Mouse (Mus musculus) retina, embryonic 14.5 days (tissue): ENCODE measurements at regions not wholly inside any gene's neighbourhood (a gene's known extent, or its start where the extent isn't known, plus 50 kb on each side); places are given as distances from the start of the nearest gene placed in this dataset.

Experiments used
- DNase-seq: peaks from one replicate; pipeline ENCODE4 v3.0.0-alpha.2; 2015; ENCODE audit warnings: low spot score

- no peak for DNase-seq
Measured at GRCm38 (mm10) chr3:37971240-37971639, 246.9 kb upstream of the Gm5148 start.

- DNase-seq: no peak
Measured at GRCm38 (mm10) chr3:37968654-37969053, 244.4 kb upstream of the Gm5148 start.

- no peak for DNase-seq
Measured at GRCm38 (mm10) chr3:37965221-37965620, 240.9 kb upstream of the Gm5148 start.

- DNase-seq: no peak
Measured at GRCm38 (mm10) chr3:37964083-37964482, 239.8 kb upstream of the Gm5148 start.

GRCm38 (mm10) chr3:37962811-37963210 lies 238.5 kb upstream of the Gm5148 start:
- no peak for DNase-seq

- DNase-seq: no peak
Measured at GRCm38 (mm10) chr3:37962043-37962810, 237.9 kb upstream of the Gm5148 start.

GRCm38 (mm10) chr3:37958361-37958978 lies 234.2 kb upstream of the Gm5148 start:
- DNase-seq: no peak

- no peak for DNase-seq
Measured at GRCm38 (mm10) chr3:37956543-37956942, 232.3 kb upstream of the Gm5148 start.

GRCm38 (mm10) chr3:37952891-37953290 lies 228.6 kb upstream of the Gm5148 start:
- DNase-seq: peak; percentile 40

- DNase-seq: no peak
Measured at GRCm38 (mm10) chr3:37952251-37952650, 228.0 kb upstream of the Gm5148 start.

DNA sequence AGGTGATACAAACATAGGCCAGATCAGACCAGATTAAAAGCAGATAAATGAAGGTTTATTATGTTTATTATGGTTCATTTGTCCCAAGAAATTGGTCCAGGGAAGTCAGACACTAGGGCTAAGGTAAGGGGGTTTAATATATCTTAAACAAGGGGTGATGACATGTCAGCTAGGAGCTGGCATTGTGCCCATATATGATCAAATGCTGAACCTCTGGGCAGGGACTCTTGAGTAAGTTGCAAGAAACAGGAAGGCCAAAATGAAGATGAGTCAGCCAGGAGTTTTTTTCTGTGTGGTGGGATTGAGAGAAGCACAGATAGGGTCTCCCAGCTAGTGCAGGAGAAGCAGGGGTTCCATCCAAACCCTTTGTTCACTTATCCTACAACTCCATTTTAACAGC lies 219.4 kb upstream of the Gm5148 start:
- DNase-seq: no peak

DNA sequence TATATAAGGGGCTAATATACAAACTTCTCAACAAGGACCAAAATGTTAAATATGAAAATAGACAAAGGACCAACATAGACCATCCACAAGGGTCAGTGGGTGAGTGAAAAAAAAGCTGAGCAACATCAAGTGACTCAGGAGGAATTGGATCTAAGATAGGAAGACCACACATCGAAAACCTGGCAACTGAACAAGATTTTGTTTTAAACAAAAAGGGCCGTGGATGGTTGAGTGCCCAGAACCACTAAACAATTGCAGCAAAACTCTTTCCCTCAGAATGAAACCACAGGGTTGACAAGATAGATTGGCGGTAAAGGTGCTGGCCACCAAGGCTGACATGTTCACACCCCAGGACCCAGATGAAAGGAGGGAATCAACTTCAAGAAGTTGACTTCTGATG lies 215.7 kb upstream of the Gm5148 start:
- no peak for DNase-seq

DNA sequence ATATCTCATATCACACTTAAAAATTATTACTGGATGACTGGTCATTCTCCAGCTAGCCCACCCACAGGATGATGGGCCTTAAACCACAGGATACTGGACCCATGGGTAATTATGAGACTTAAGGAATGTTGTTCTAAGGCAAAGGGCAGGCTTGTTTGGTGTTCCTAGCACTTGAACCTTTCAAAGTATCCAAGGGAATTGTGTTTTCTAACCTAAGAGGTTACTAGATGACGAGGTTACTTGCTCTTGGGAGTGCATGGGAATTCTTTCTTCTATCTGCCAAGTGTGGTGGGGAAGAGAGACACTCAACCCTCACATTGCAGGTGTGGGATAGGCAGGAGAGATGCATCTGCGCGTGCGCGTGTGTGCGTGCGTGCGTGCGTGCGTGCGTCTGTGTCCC lies 214.6 kb upstream of the Gm5148 start:
- DNase-seq: no peak

DNA sequence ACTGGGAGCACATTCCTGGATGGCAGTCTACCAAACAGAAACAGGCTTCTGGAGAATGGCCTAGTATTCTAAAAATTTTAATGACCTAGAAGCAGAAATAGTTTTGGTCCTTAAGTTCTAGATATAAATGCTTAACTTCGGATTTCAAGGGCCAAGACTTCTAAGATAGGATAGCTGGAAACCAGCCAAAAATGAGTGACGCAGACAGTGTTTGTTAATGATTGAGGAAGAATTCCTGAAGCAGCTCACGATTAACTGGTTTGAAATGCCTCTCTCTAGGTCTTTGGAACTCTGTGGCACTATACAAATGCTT lies 213.9 kb upstream of the Gm5148 start:
- DNase-seq: no peak

GRCm38 (mm10) chr3:37937381-37938283 lies 213.3 kb upstream of the Gm5148 start:
- no peak for DNase-seq

GRCm38 (mm10) chr3:37936251-37936931 lies 212.1 kb upstream of the Gm5148 start:
- no peak for DNase-seq

DNA sequence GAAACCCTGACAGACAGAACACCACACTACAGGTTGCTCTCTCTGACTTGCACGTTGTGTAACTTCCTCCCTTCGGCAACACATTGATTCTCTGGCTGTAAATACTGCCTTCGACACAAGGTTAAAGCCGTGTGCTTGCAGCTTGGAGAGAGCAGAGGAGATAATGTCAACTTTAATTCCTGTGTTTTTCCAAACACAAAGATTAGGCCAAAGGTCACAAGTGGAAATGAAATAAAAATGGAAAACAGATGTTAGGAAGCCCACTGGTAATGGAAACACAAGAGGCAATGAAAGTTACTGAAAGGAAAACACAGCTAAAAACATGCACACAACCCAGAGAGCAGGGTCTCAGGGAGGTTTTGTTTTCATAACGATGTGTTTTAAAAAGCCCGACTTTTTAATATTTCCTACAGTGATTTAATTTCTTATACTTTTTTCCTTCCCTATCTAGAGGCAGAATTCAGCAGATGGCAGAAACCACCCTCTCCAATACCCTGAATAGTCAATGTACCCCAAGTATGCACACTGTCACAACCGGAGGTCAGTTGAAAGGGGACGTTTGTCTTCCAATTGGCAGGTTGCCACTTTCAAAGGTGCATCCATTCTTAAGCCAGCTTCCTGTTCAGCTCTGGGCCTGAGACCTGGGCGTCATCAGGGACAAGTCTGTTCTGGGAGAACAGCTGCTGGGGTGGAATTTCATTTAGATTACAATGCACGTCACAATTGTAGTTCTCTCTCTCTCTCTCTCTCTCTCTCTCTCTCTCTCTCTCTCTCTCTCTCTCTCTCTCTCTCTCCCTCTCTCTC lies 210.8 kb upstream of the Gm5148 start:
- DNase-seq: no peak

GRCm38 (mm10) chr3:37934236-37934635 lies 209.9 kb upstream of the Gm5148 start:
- DNase-seq: no peak

DNA sequence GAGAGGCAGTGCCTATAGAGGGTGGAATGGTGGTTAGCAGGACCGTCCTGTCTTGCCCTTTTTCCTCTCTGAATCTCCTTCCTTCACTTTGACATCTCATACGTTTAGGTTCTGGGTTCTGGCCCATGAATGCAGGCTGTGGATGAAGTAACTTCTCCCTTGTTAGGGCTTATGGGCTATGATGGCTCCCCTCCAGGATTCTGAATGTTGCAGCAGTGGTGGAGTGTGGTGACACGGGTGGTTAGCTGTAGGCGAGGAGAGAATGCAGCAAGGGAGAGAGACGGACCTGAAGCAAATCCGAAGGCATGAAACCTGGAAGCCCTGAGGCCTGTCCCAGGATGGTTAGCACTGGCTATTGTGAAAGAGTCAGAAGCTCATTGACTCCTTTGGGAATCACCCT lies 204.4 kb upstream of the Gm5148 start:
- no peak for DNase-seq

DNA sequence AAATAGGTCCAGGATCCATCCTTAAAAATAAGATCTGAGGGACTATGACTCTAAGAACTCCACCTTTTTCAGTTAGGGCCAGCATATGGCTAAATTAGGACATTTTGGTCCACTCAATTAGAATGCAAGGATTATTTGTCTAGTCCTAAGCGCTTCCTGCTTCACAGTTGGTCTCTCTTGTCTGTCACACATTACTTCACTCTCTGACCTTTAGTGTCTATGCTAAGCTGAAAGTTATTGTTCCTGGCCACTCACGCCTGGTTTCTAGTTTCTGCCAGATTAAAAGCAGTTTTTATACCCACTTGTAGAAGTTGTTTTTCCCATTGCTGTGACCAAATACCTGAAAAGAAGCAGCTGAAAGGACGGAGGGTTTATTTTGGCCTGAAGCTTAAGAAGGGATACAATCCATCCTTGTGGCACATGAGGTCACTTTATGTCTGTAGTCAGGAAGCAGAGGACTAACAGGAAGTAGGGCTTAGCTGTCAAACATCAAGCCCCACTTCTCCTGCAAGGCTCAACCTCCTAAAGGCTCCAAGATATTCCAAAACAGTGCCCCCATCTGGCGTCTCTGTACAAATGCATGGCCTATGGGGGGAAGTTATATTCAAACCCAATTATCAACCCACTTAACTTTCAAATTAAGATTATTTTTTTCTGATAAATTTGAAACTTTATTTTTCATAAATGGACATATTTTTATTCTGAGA lies 195.3 kb upstream of the Gm5148 start:
- DNase-seq: peak; percentile 30
